Mouse (Mus musculus): ENCODE results near the gene Vil1.

DNA sequence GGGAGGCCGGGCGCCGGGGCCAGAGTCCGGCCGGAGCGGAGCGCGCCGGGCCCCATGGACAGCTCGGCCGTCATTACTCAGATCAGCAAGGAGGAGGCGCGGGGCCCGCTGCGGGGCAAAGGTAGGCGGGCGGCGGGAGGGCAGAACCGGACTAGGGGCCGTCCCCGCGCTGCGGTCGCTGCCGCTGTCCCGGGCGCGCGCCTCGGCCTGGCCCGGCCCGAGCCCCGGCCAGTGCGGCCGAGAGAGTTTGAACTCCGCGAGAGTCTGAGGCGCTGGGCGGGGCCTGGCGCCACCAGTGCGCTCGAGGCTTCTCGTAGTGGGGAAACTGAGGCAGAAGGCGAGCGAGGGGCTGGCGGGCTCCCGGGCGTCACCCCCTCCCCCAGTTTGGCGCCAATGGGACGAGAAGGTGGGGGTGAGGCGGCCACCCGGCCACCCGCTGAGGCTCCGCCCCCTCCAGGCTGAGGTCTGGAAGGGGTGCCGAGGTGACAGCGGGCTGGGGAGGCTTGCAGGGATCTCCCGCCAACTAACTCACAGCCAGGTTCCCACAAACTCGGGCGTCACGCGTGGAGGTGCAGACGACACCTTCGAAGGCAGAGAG lies 17.2 kb upstream of the Vil1 start:
- TF ChIP-seq GATA1 (IDR thresholded peaks at IDR 0.05; ENCODE audit: low read length): no peak
- TF ChIP-seq TAL1 (IDR thresholded peaks at IDR 0.05; ENCODE audit: low read length): no peak

Data from erythroblast, embryonic 14.5 days (primary cell).